Mouse (Mus musculus) olfactory bulb, adult 2 months (tissue): Measurements from ENCODE around the gene Plxnd1.

Experiments used
- CTCF ChIP-seq: fragments of 200-500 bp; IDR thresholded peaks from 2 replicates; pipeline ENCODE4 v1.5.1; 2012; ENCODE audit warnings: low read depth, mild to moderate bottlenecking, low read length, moderate library complexity; ENCODE audit not compliant: insufficient read depth
- POLR2A ChIP-seq: fragments of 200-500 bp; IDR thresholded peaks from 2 replicates; pipeline ENCODE4 v1.6.1; 2012; ENCODE audit warnings: mild to moderate bottlenecking, low read depth, low read length, moderate library complexity; ENCODE audit not compliant: insufficient read depth

- TF ChIP-seq CTCF = no peak
- TF ChIP-seq POLR2A = no peak
These were observed 34.5 kb downstream of the Plxnd1 start for GRCm38 (mm10) chr6:115960322-115960721.
